Mouse (Mus musculus) megakaryocyte-erythroid progenitor cell, adult 5-6 weeks (primary cell): ENCODE measurements around the gene Hoxa5. TPM values are rescaled to one million over a fixed set of nuclear protein-coding genes. Genes with fewer than 3 reads are reported as not detected.

Source experiments
- ATAC-seq: replicated peaks from 2 replicates; pipeline ENCODE4 v1.8.0; 2016; ENCODE audit warnings: mild to moderate bottlenecking, inconsistent platforms; ENCODE audit not compliant: severe bottlenecking, poor library complexity, low FRiP score, low TSS enrichment
- total RNA-seq, 2 experiments: library from RNA; stranded (forward) in 1 of 2; stranded (reverse) in 1 of 2; fragments of 200-1000, 215-1000 nt in 1 of 2; fragments of >200 nt in 1 of 2; fragmentation: Nextera tagmentation in 1 of 2; gene quantifications; 2 replicates each; pipeline ENCODE4 v1.2.3; 2014 to 2017

Gene Hoxa5
- total RNA-seq, 2 experiments from 2014 or later, result 0.56 to 2.6 TPM

GRCm38 (mm10) chr6:52217895-52218642, 13.7 kb upstream of the Hoxa5 start:
- no peak for ATAC-seq

GRCm38 (mm10) chr6:52217459-52217768, 13.0 kb upstream of the Hoxa5 start:
- ATAC-seq, result no peak

- no peak for ATAC-seq
Measured at GRCm38 (mm10) chr6:52216691-52217458, 12.5 kb upstream of the Hoxa5 start.

- ATAC-seq, result no peak
Measured at GRCm38 (mm10) chr6:52215771-52216535, 11.6 kb upstream of the Hoxa5 start.

- ATAC-seq, result no peak
Measured at GRCm38 (mm10) chr6:52215070-52215469, 10.7 kb upstream of the Hoxa5 start.

- ATAC-seq, result no peak
Measured at GRCm38 (mm10) chr6:52214271-52214670, 9.9 kb upstream of the Hoxa5 start.

- 0 out of 2 replicates have a peak, but pooled peaks have one; percentile 2 for ATAC-seq
Measured at GRCm38 (mm10) chr6:52213119-52213986, 9.0 kb upstream of the Hoxa5 start, which contains the start of the genes Hoxa3 and Gm28308. Gene Hoxa3 (minus strand): TSS chr6:52213336. Gene Gm28308 (minus strand): TSS chr6:52213339.

- ATAC-seq, result no peak
Measured at GRCm38 (mm10) chr6:52212556-52213118, 8.2 kb upstream of the Hoxa5 start.

GRCm38 (mm10) chr6:52211961-52212360, 7.6 kb upstream of the Hoxa5 start:
- peak; percentile 16; the same call in 1 of the 2 replicates for ATAC-seq

GRCm38 (mm10) chr6:52211170-52211935, 7.0 kb upstream of the Hoxa5 start:
- ATAC-seq, result peak; percentile 86

GRCm38 (mm10) chr6:52209685-52210046, 5.3 kb upstream of the Hoxa5 start:
- ATAC-seq, result no peak

- no peak for ATAC-seq
Measured at GRCm38 (mm10) chr6:52208868-52209684, 4.7 kb upstream of the Hoxa5 start.

- ATAC-seq, result no peak
Measured at GRCm38 (mm10) chr6:52208072-52208867, 3.9 kb upstream of the Hoxa5 start, which contains the start of gene Hoxa6. Gene Hoxa6 (minus strand): TSS chr6:52208722.

- ATAC-seq, result no peak
Measured at GRCm38 (mm10) chr6:52207684-52207976, 3.2 kb upstream of the Hoxa5 start.

- ATAC-seq, result no peak
Measured at GRCm38 (mm10) chr6:52206882-52207683, 2.7 kb upstream of the Hoxa5 start.
